Mouse (Mus musculus): ENCODE measurements at regions not wholly inside any gene's neighbourhood (a gene's known extent, or its start where the extent isn't known, plus 50 kb on each side); places are given as distances from the start of the nearest gene placed in this dataset.

DNA sequence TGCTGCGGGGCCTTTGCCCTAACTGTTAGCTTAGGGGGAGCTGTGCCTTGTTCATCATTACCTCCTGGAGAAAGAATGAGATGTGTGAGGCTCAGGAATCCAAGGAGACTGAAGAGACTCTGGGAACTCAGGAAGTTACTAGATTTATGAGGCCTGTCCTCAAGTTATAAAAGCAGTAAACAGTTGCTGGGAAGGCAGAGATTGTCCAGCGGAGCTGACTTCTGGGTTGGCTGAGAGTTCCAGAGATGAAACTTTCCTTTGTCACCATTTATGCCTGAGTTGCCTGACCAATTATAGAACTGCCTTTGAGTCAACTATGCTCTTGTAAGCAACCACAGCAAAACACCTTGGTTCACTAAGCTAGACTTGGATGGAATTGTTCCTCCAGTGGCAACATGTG, 282.1 kb upstream of the Gli3 start:
- H3K27me3 ChIP-seq (ENCODE audit: control insufficient read depth, insufficient read depth, low read length), result no peaks in the 10 kb centered on the region
- no peak overlapping the region for H3K4me2 ChIP-seq (replicated peaks; ENCODE audit: low read depth)
- TF ChIP-seq CTCF (IDR thresholded peaks at IDR 0.05; ENCODE audit: low read depth) (no peak), EP300 (optimal IDR thresholded peaks at IDR 0.05) (no peak)
- ATAC-seq (ENCODE audit: low FRiP score, low TSS enrichment) (no peak), DNase-seq (ENCODE audit: low spot score) (no peak)
- WGBS, result 45% methylated on average over 2 of the region's 2 CpGs
- no peaks in the 10 kb centered on the region for H3K36me3 ChIP-seq (ENCODE audit: control insufficient read depth, insufficient read depth, low read length)
- no peaks in the 10 kb centered on the region for H3K9me3 ChIP-seq (ENCODE audit: control insufficient read depth, low read length)
- no peak overlapping the region for H3K9ac ChIP-seq (ENCODE audit: low read length)
- no peaks in the 10 kb centered on the region for H3K4me1 ChIP-seq (replicated peaks; ENCODE audit: control insufficient read depth, insufficient read depth)
- no peak overlapping the region for H3K4me3 ChIP-seq (ENCODE audit: low read depth, low read length)
- H3K27ac ChIP-seq (replicated peaks), result no peak overlapping the region

DNA sequence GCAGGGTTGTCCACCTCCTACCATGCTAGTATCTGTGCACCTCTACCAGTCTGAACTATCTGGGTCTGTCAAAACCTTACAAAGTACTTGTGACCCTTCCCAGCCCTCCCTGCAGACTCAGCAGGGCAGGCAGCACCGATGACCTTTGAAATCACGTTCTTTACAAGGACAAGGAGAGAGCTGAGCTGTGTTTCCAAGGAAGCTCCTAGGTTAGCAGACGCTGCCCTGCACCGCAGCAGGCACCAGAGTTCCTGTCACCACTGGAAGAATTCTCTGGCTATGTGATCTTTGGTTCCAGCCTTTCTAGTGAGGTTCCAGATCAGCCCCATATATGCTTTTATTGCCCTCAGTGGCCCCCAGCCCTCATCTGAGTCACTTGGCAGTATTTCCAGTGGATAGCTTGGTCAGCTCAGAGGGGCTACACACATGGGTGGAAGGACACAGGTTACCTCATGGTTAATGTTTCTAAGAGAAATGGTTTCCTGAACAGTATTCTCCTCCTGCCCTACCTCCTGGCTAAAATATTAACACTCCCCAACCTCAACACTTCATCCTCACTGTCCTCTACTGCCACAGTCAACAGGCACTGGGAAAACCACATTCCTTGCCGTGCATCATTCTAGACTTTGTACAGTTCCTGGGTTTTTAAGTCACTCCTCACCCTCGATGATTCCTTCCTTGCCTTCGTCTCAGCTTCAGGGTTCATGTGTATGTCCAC, 251.2 kb upstream of the Gli3 start:
- DNase-seq (ENCODE audit: low spot score), result no peak

DNA sequence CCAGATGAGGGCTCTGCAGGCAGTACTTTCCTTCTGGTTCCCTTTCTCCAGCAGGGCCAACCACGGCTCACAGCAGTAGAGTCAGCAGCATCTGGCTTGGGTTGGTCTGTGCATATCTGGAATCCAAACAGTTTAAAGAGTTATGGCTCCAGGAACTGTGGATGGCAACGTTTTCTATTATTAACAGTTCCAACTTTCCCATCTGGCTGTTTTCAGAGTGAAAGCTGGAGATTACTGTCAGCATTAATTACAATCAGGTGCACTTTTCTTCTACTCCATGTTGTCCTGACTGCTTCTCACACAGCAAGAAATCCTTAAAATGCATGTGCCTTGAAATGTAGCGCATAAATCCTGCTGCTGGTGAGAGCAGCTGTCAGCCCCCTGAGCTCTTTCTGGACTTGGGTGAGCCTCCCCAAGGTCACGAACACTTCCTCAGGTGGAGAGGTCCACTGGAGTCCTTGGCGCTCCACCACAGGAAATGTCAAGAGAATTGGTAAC, 250.6 kb upstream of the Gli3 start:
- no peaks in the 10 kb centered on the region for H3K9me3 ChIP-seq (ENCODE audit: control insufficient read depth, low read length)
- H3K4me2 ChIP-seq (replicated peaks; ENCODE audit: low read depth), result no peak overlapping the region
- ATAC-seq (ENCODE audit: low FRiP score, low TSS enrichment) (peak; percentile 63; the same call in 1 of the 2 replicates), DNase-seq (ENCODE audit: low spot score) (no peak)
- 40% methylated on average over 5 of the region's 5 CpGs for WGBS
- H3K27ac ChIP-seq (replicated peaks), result no peak overlapping the region
- no peaks in the 10 kb centered on the region for H3K4me1 ChIP-seq (replicated peaks; ENCODE audit: control insufficient read depth, insufficient read depth)
- no peak overlapping the region for H3K4me3 ChIP-seq (ENCODE audit: low read depth, low read length)
- no peaks in the 10 kb centered on the region for H3K27me3 ChIP-seq (ENCODE audit: control insufficient read depth, insufficient read depth, low read length)
- H3K36me3 ChIP-seq (ENCODE audit: control insufficient read depth, insufficient read depth, low read length), result no peaks in the 10 kb centered on the region
- TF ChIP-seq CTCF (IDR thresholded peaks at IDR 0.05; ENCODE audit: low read depth) (peak; percentile 51), EP300 (optimal IDR thresholded peaks at IDR 0.05) (no peak)
- H3K9ac ChIP-seq (ENCODE audit: low read length), result no peak overlapping the region

More for the DNA sequence above, 251.2 kb upstream of the Gli3 start:
- Histone ChIP-seq H3K9me3 (ENCODE audit: control insufficient read depth, low read length) (no peaks in the 10 kb centered on the region), H3K4me1 (replicated peaks; ENCODE audit: control insufficient read depth, insufficient read depth) (no peaks in the 10 kb centered on the region), H3K27ac (replicated peaks) (no peak overlapping the region), H3K4me3 (ENCODE audit: low read depth, low read length) (no peak overlapping the region), H3K36me3 (ENCODE audit: control insufficient read depth, insufficient read depth, low read length) (no peaks in the 10 kb centered on the region), H3K9ac (ENCODE audit: low read length) (no peak overlapping the region), H3K27me3 (ENCODE audit: control insufficient read depth, insufficient read depth, low read length) (no peaks in the 10 kb centered on the region), H3K4me2 (replicated peaks; ENCODE audit: low read depth) (no peak overlapping the region)
- 68% methylated on average over 7 of the region's 7 CpGs for WGBS
- TF ChIP-seq EP300 (optimal IDR thresholded peaks at IDR 0.05) (no peak), CTCF (IDR thresholded peaks at IDR 0.05; ENCODE audit: low read depth) (no peak)
- peak; percentile 42; the same call in 1 of the 2 replicates for ATAC-seq (ENCODE audit: low FRiP score, low TSS enrichment)

DNA sequence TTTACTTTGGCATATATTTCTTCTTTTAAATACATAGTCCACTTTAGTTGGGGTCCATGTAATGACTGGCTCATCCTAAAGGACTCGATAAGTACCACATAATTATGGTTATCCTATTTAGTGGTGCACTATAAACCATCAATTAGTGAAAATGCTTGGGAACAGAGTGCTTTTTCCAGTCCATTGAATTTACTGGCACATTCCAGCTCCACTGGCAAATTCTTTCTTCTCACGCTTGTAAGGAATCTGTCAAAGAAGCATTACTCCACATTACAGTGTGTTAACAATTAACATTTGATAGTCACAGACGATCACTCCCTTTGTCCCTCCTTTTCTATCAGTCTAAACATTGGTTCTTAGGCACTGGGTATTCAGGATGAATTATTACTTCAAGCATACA, 241.7 kb upstream of the Gli3 start:
- no peak for DNase-seq (ENCODE audit: low spot score)
- H3K36me3 ChIP-seq (ENCODE audit: control insufficient read depth, insufficient read depth, low read length), result no peaks in the 10 kb centered on the region
- no peak overlapping the region for H3K9ac ChIP-seq (ENCODE audit: low read length)
- TF ChIP-seq EP300 (optimal IDR thresholded peaks at IDR 0.05), result no peak
- no peak for TF ChIP-seq CTCF (IDR thresholded peaks at IDR 0.05; ENCODE audit: low read depth)
- WGBS, result 42% methylated on average over 3 of the region's 3 CpGs
- H3K4me1 ChIP-seq (replicated peaks; ENCODE audit: control insufficient read depth, insufficient read depth), result no peaks in the 10 kb centered on the region
- H3K4me3 ChIP-seq (ENCODE audit: low read depth, low read length), result no peak overlapping the region
- no peaks in the 10 kb centered on the region for H3K27me3 ChIP-seq (ENCODE audit: control insufficient read depth, insufficient read depth, low read length)
- ATAC-seq (ENCODE audit: low FRiP score, low TSS enrichment), result no peak
- H3K4me2 ChIP-seq (replicated peaks; ENCODE audit: low read depth), result no peak overlapping the region
- no peaks in the 10 kb centered on the region for H3K9me3 ChIP-seq (ENCODE audit: control insufficient read depth, low read length)
- no peak overlapping the region for H3K27ac ChIP-seq (replicated peaks)

DNA sequence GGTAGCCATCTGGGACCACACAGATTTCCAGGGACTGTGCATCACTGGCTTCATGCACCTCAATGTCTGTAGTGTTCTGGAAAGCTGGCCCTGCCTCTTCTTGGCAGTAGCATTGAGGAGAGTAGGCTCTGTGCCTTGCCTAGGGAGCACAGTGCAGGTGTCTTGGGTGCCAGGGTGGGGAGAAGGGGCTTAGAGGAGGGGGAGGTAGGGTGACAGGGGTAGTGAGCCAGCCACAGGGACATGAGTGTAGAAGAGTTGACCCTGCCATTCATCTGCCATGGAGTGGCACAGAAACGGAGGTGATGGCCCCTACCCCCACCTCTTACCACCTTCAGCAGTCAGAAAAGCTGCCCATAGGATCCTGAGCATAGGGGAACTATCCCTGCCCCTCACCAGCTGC, 235.4 kb upstream of the Gli3 start:
- ATAC-seq (ENCODE audit: low FRiP score, low TSS enrichment), result no peak
- WGBS, result 44% methylated on average over 1 of the region's 1 CpGs
- H3K9me3 ChIP-seq (ENCODE audit: control insufficient read depth, low read length), result no peaks in the 10 kb centered on the region
- no peak for DNase-seq (ENCODE audit: low spot score)
- H3K4me3 ChIP-seq (ENCODE audit: low read depth, low read length), result no peak overlapping the region
- no peaks in the 10 kb centered on the region for H3K27me3 ChIP-seq (ENCODE audit: control insufficient read depth, insufficient read depth, low read length)
- TF ChIP-seq EP300 (optimal IDR thresholded peaks at IDR 0.05) (no peak), CTCF (IDR thresholded peaks at IDR 0.05; ENCODE audit: low read depth) (no peak)
- no peaks in the 10 kb centered on the region for H3K4me1 ChIP-seq (replicated peaks; ENCODE audit: control insufficient read depth, insufficient read depth)
- no peak overlapping the region for H3K27ac ChIP-seq (replicated peaks)
- no peaks in the 10 kb centered on the region for H3K36me3 ChIP-seq (ENCODE audit: control insufficient read depth, insufficient read depth, low read length)
- no peak overlapping the region for H3K4me2 ChIP-seq (replicated peaks; ENCODE audit: low read depth)
- no peak overlapping the region for H3K9ac ChIP-seq (ENCODE audit: low read length)

Data from stomach, postnatal 0 days (tissue).